In genomic region chr1:169367772-169368501, GRCm38 (mm10) we compare ENCODE assay signal across 11 mouse cellular contexts.
DNase-seq lines count a peak whose midpoint lies in the region; ATAC-seq and TF ChIP-seq lines count a peak whose summit lies in the region.
"Had no signal": no experiment of that assay in that cellular context is flagged by ENCODE, and none has a peak within 500 bp of the region (broad histone marks: within the 10 kb centered on the region; RNA-seq: fewer than 3 reads in every experiment).

No protein-coding gene starts in this region.

- intact Hi-C loops in left cerebral cortex, postnatal 25 days (cut with DNase I) = loop anchor here (10.0 kb wide), 1 partner anchor 1273 kb away; no protein-coding TSS in a partner anchor

- DNase-seq in heart, adult 11 months = peak; percentile 76
- DNase-seq in heart, adult 9 months (ENCODE audit: low spot score in 2 of 2) = no peak
- DNase-seq in midbrain, embryonic 11.5 days (ENCODE audit: low spot score, missing footprints) = peak; percentile 82
- DNase-seq in midbrain, postnatal 0 days (ENCODE audit: low spot score) = no peak
- DNase-seq in left cerebral cortex, postnatal 25 days (ENCODE audit: low spot score in 2 of 2) = no peak
- no peak for DNase-seq in cerebellum, adult 9-10 months
- DNase-seq: B cell, adult 2 months; thymus, adult 2 months had no signal

- no peak for TF ChIP-seq CTCF in midbrain, postnatal 0 days (IDR thresholded peaks at IDR 0.05)

- H3K9me3 ChIP-seq in midbrain, embryonic 11.5 days (ENCODE audit: control insufficient read depth, low read length) = no peaks in the 10 kb centered on the region
- H3K9me3 ChIP-seq in midbrain, postnatal 0 days (ENCODE audit: low read length) = no peaks in the 10 kb centered on the region
- H3K9me3 ChIP-seq in hindbrain, embryonic 13.5 days = 0 out of 2 replicates have a peak, but pooled peaks cover 5% of the 10 kb centered on the region
- H3K9me3 ChIP-seq in neural tube, embryonic 14.5 days (ENCODE audit: control insufficient read depth, low read length) = no peaks in the 10 kb centered on the region

- H3K36me3 ChIP-seq in midbrain, embryonic 11.5 days (ENCODE audit: control insufficient read depth, insufficient read depth, low read length) = no peaks in the 10 kb centered on the region
- H3K36me3 ChIP-seq in midbrain, postnatal 0 days (ENCODE audit: insufficient read depth, low read length) = no peaks in the 10 kb centered on the region
- H3K36me3 ChIP-seq in hindbrain, embryonic 13.5 days = no peaks in the 10 kb centered on the region
- no peaks in the 10 kb centered on the region for H3K36me3 ChIP-seq in neural tube, embryonic 14.5 days (ENCODE audit: control insufficient read depth, insufficient read depth, low read length)

- 78% methylated on average over 10 of the region's 10 CpGs for WGBS in midbrain, embryonic 11.5 days
- WGBS in midbrain, postnatal 0 days = 71% methylated on average over 10 of the region's 10 CpGs
- 59% methylated on average over 10 of the region's 10 CpGs for WGBS in hindbrain, embryonic 13.5 days
- 31% methylated on average over 10 of the region's 10 CpGs for WGBS in neural tube, embryonic 14.5 days

- H3K27ac ChIP-seq in midbrain, embryonic 11.5 days (ENCODE audit: low read depth, low read length) = no peak overlapping the region
- no peak overlapping the region for H3K27ac ChIP-seq in midbrain, postnatal 0 days (ENCODE audit: low read depth, low read length)
- peak overlapping the region; percentile 72 for H3K27ac ChIP-seq in hindbrain, embryonic 13.5 days
- H3K27ac ChIP-seq in neural tube, embryonic 14.5 days (ENCODE audit: low read depth, low read length) = no peak overlapping the region
- H3K27ac ChIP-seq: liver, embryonic 14.5 days had no signal

- H3K27me3 ChIP-seq in midbrain, embryonic 11.5 days (ENCODE audit: control insufficient read depth, insufficient read depth, low read length) = no peaks in the 10 kb centered on the region
- no peaks in the 10 kb centered on the region for H3K27me3 ChIP-seq in midbrain, postnatal 0 days (ENCODE audit: insufficient read depth, low read length)
- H3K27me3 ChIP-seq in hindbrain, embryonic 13.5 days = no peaks in the 10 kb centered on the region
- no peaks in the 10 kb centered on the region for H3K27me3 ChIP-seq in neural tube, embryonic 14.5 days (ENCODE audit: control insufficient read depth, insufficient read depth, low read length)

- H3K4me2 ChIP-seq in midbrain, embryonic 11.5 days = no peak overlapping the region
- H3K4me2 ChIP-seq in midbrain, postnatal 0 days (ENCODE audit: low read depth, low read length, poor library complexity, severe bottlenecking) = no peak overlapping the region
- H3K4me2 ChIP-seq in hindbrain, embryonic 13.5 days = no peak overlapping the region
- no peak overlapping the region for H3K4me2 ChIP-seq in neural tube, embryonic 14.5 days (ENCODE audit: low read depth, low read length)

- H3K4me1 ChIP-seq in midbrain, embryonic 11.5 days (ENCODE audit: control insufficient read depth, insufficient read depth, low read length) = peaks cover 4% of the 10 kb centered on the region; the same call in 1 of the 2 replicates
- no peaks in the 10 kb centered on the region; the same call in 1 of the 2 replicates for H3K4me1 ChIP-seq in midbrain, postnatal 0 days (ENCODE audit: insufficient read depth, low read length)
- H3K4me1 ChIP-seq in hindbrain, embryonic 13.5 days (replicated peaks) = peaks cover 11% of the 10 kb centered on the region
- no peaks in the 10 kb centered on the region for H3K4me1 ChIP-seq in neural tube, embryonic 14.5 days (ENCODE audit: control insufficient read depth, insufficient read depth, low read length)

- 0 out of 2 replicates have a peak, but pooled peaks have one; percentile 42 for ATAC-seq in midbrain, embryonic 11.5 days (ENCODE audit: low FRiP score)
- ATAC-seq in midbrain, postnatal 0 days (ENCODE audit: low FRiP score) = no peak
- peak; percentile 68; the same call in 1 of the 2 replicates for ATAC-seq in hindbrain, embryonic 13.5 days (ENCODE audit: low FRiP score)
- peak; percentile 71; the same call in 1 of the 2 replicates for ATAC-seq in neural tube, embryonic 14.5 days (ENCODE audit: low read depth)

- no peak overlapping the region for H3K9ac ChIP-seq in midbrain, embryonic 11.5 days (ENCODE audit: low read length)
- no peak overlapping the region for H3K9ac ChIP-seq in midbrain, postnatal 0 days (replicated peaks; ENCODE audit: low read length, poor library complexity, severe bottlenecking)
- H3K9ac ChIP-seq in hindbrain, embryonic 13.5 days = 0 out of 2 replicates have a peak overlapping the region, but pooled peaks have one; percentile 8
- H3K9ac ChIP-seq in neural tube, embryonic 14.5 days (replicated peaks; ENCODE audit: low read depth, low read length) = no peak overlapping the region
- H3K9ac ChIP-seq: liver, embryonic 14.5 days had no signal

- H3K4me3 ChIP-seq in midbrain, embryonic 11.5 days (ENCODE audit: low read depth, low read length) = no peak overlapping the region
- H3K4me3 ChIP-seq in midbrain, postnatal 0 days (ENCODE audit: low read depth, low read length) = no peak overlapping the region
- no peak overlapping the region for H3K4me3 ChIP-seq in hindbrain, embryonic 13.5 days
- no peak overlapping the region for H3K4me3 ChIP-seq in neural tube, embryonic 14.5 days (ENCODE audit: low read depth, low read length)

Comparison
In these comparisons a context has a peak if more than half of its experiments do, and no peak if none do; other contexts are left out.
1. DNase-seq: peak in heart, adult 11 months (single experiment) and midbrain, embryonic 11.5 days (single experiment); none in heart, adult 9 months (0 of 2), midbrain, postnatal 0 days (single experiment), left cerebral cortex, postnatal 25 days (0 of 2) and cerebellum, adult 9-10 months (single experiment).